Mouse (Mus musculus) CH12.LX (cell line): ENCODE measurements around the gene Qser1. TPM values are rescaled to one million over a fixed set of nuclear protein-coding genes. Genes with fewer than 3 reads are reported as not detected.

ENCODE experiments used
- DNase-seq: peaks from one replicate; pipeline ENCODE4 v3.0.0-alpha.2; 2013; ENCODE audit errors: extremely low read depth
- H3K27ac ChIP-seq: 2 replicates; pipeline ENCODE4 v1.5.1; 2012; ENCODE audit warnings: low read depth, mild to moderate bottlenecking, control low read depth, moderate library complexity; ENCODE audit not compliant: insufficient read depth
- H3K27me3 ChIP-seq: replicated peaks from 2 replicates; pipeline ENCODE3; 2012; ENCODE audit warnings: inconsistent platforms
- H3K36me3 ChIP-seq, 2 experiments: replicated peaks in 1 of 2; 2 replicates each; pipeline versions ENCODE3 to v1.6.1; 2012; ENCODE audit warnings: inconsistent platforms in 1 of 2, low read length in 1 of 2, mild to moderate bottlenecking in 1 of 2, mixed read lengths in 1 of 2, moderate library complexity in 1 of 2; ENCODE audit not compliant: control insufficient read depth in 1 of 2, insufficient read depth in 1 of 2
- H3K4me1 ChIP-seq, 2 experiments: 2 replicates each; pipeline ENCODE4 v1.6.1; 2012; ENCODE audit warnings: inconsistent platforms in 1 of 2, moderate library complexity in 1 of 2; ENCODE audit not compliant: insufficient read depth in 2 of 2, control insufficient read depth in 1 of 2
- H3K4me2 ChIP-seq: 2 replicates; pipeline ENCODE4 v1.6.1; 2012; ENCODE audit warnings: low read depth, mild to moderate bottlenecking, control low read depth; ENCODE audit not compliant: poor library complexity, insufficient read depth, severe bottlenecking
- H3K4me3 ChIP-seq, 3 experiments: fragments of 150-350 bp in 1 of 3; sonication (generic) in 1 of 3; replicated peaks in 1 of 3; 2 replicates each; pipeline versions ENCODE3 to v1.5.1; 2011 to 2012; ENCODE audit warnings: low read depth in 2 of 3, low read length in 2 of 3, mild to moderate bottlenecking in 2 of 3, moderate library complexity in 2 of 3, control low read depth in 1 of 3, improper control_type of control experiment in 1 of 3, inconsistent platforms in 1 of 3, mixed read lengths in 1 of 3; ENCODE audit not compliant: poor library complexity in 1 of 3
- H3K79me2 ChIP-seq: replicated peaks from 2 replicates; pipeline ENCODE4 v1.6.1; 2012; ENCODE audit warnings: mild to moderate bottlenecking, moderate library complexity; ENCODE audit not compliant: control insufficient read depth, poor library complexity, insufficient read depth, severe bottlenecking; ENCODE audit errors: extremely low read depth
- H3K9ac ChIP-seq: 2 replicates; pipeline ENCODE4 v1.6.1; 2012; ENCODE audit warnings: low read depth, mild to moderate bottlenecking, control low read depth, moderate library complexity; ENCODE audit not compliant: insufficient read depth
- H3K9me3 ChIP-seq: replicated peaks from 2 replicates; pipeline ENCODE3; 2012; ENCODE audit warnings: low read length, inconsistent platforms, mixed read lengths
- BHLHE40 ChIP-seq: IDR thresholded peaks from 2 replicates; pipeline ENCODE4 v1.6.1; 2011; ENCODE audit warnings: mild to moderate bottlenecking, low read depth, low read length, improper control_type of control experiment
- CHD1 ChIP-seq: IDR thresholded peaks from 2 replicates; pipeline ENCODE4 v1.6.1; 2012; ENCODE audit warnings: low read depth, low read length, improper control_type of control experiment, inconsistent platforms
- CHD2 ChIP-seq: IDR thresholded peaks from 2 replicates; pipeline ENCODE4 v1.6.1; 2011; ENCODE audit warnings: low read length, improper control_type of control experiment
- CTCF ChIP-seq, 2 experiments: IDR thresholded peaks in 1 of 2; conservative IDR thresholded peaks in 1 of 2; 2 replicates each; pipeline ENCODE4 v1.5.1; 2011 to 2012; ENCODE audit warnings: low read depth in 2 of 2, low read length in 2 of 2, improper control_type of control experiment in 1 of 2, inconsistent platforms in 1 of 2, mild to moderate bottlenecking in 1 of 2, moderate library complexity in 1 of 2
- ELF1 ChIP-seq: IDR thresholded peaks from 2 replicates; pipeline ENCODE4 v1.6.1; 2014; ENCODE audit warnings: low read depth, mild to moderate bottlenecking, inconsistent platforms, low read length, improper control_type of control experiment
- EP300 ChIP-seq: IDR thresholded peaks from 2 replicates; pipeline ENCODE4 v1.6.1; 2011; ENCODE audit warnings: low read length, improper control_type of control experiment
- ETS1 ChIP-seq: conservative IDR thresholded peaks from 2 replicates; pipeline ENCODE4 v1.6.1; 2012; ENCODE audit warnings: low read depth, mild to moderate bottlenecking, inconsistent platforms, low read length, improper control_type of control experiment, moderate library complexity
- GABPA ChIP-seq: IDR thresholded peaks from 2 replicates; pipeline ENCODE4 v1.6.1; 2012; ENCODE audit warnings: low read depth, low read length, improper control_type of control experiment, inconsistent platforms; ENCODE audit not compliant: insufficient replicate concordance
- HCFC1 ChIP-seq: IDR thresholded peaks from 2 replicates; pipeline ENCODE4 v1.6.1; 2012; ENCODE audit warnings: low read depth, mild to moderate bottlenecking, inconsistent platforms, low read length, improper control_type of control experiment
- IRF4 ChIP-seq: IDR thresholded peaks from 2 replicates; pipeline ENCODE4 v1.6.1; 2014; ENCODE audit warnings: low read depth, mild to moderate bottlenecking, inconsistent platforms, low read length, improper control_type of control experiment
- JUND ChIP-seq: conservative IDR thresholded peaks from 2 replicates; pipeline ENCODE4 v1.6.1; 2011; ENCODE audit warnings: low read depth, low read length, improper control_type of control experiment
- KAT2A ChIP-seq: IDR thresholded peaks from 2 replicates; pipeline ENCODE4 v1.6.1; 2012; ENCODE audit warnings: low read length, improper control_type of control experiment, inconsistent platforms; ENCODE audit not compliant: insufficient replicate concordance
- MAFK ChIP-seq: IDR thresholded peaks from 2 replicates; pipeline ENCODE4 v1.6.1; 2011; ENCODE audit warnings: low read length, improper control_type of control experiment; ENCODE audit not compliant: insufficient replicate concordance
- MAX ChIP-seq: IDR thresholded peaks from 2 replicates; pipeline ENCODE4 v1.6.1; 2011; ENCODE audit warnings: low read length, improper control_type of control experiment
- MAZ ChIP-seq: IDR thresholded peaks from 2 replicates; pipeline ENCODE4 v1.6.1; 2012; ENCODE audit warnings: low read depth, mild to moderate bottlenecking, inconsistent platforms, low read length, improper control_type of control experiment, moderate library complexity
- MEF2A ChIP-seq: IDR thresholded peaks from 2 replicates; pipeline ENCODE4 v1.6.1; 2014; ENCODE audit warnings: low read depth, mild to moderate bottlenecking, inconsistent platforms, low read length, improper control_type of control experiment, borderline replicate concordance
- MXI1 ChIP-seq: IDR thresholded peaks from 2 replicates; pipeline ENCODE4 v1.6.1; 2011; ENCODE audit warnings: mild to moderate bottlenecking, low read depth, low read length, improper control_type of control experiment
- MYC ChIP-seq: IDR thresholded peaks from 2 replicates; pipeline ENCODE4 v1.6.1; 2011; ENCODE audit warnings: low read depth, mild to moderate bottlenecking, improper control_type of control experiment, low read length
- NELFE ChIP-seq: IDR thresholded peaks from 2 replicates; pipeline ENCODE4 v1.6.1; 2011; ENCODE audit warnings: low read depth, low read length, improper control_type of control experiment
- PAX5 ChIP-seq: IDR thresholded peaks from 2 replicates; pipeline ENCODE4 v1.6.1; 2012; ENCODE audit warnings: low read length, inconsistent platforms, mixed read lengths
- POLR2AphosphoS2 ChIP-seq: IDR thresholded peaks from 2 replicates; pipeline ENCODE4 v1.6.1; 2011; ENCODE audit warnings: low read depth, low read length, improper control_type of control experiment
- RAD21 ChIP-seq: IDR thresholded peaks from 2 replicates; pipeline ENCODE4 v1.6.1; 2011; ENCODE audit warnings: low read depth, mild to moderate bottlenecking, low read length, improper control_type of control experiment, moderate library complexity
- RCOR1 ChIP-seq: conservative IDR thresholded peaks from 2 replicates; pipeline ENCODE4 v1.6.1; 2012; ENCODE audit warnings: low read depth, mild to moderate bottlenecking, inconsistent platforms, low read length, improper control_type of control experiment
- SIN3A ChIP-seq: IDR thresholded peaks from 2 replicates; pipeline ENCODE4 v1.6.1; 2012; ENCODE audit warnings: low read length, improper control_type of control experiment, inconsistent platforms
- SMC3 ChIP-seq: IDR thresholded peaks from 2 replicates; pipeline ENCODE4 v1.6.1; 2011; ENCODE audit warnings: low read depth, low read length, improper control_type of control experiment
- TBP ChIP-seq: conservative IDR thresholded peaks from 2 replicates; pipeline ENCODE4 v1.6.1; 2011; ENCODE audit warnings: low read depth, low read length, improper control_type of control experiment
- TCF12 ChIP-seq: IDR thresholded peaks from 2 replicates; pipeline ENCODE4 v1.6.1; 2014; ENCODE audit warnings: low read depth, mild to moderate bottlenecking, inconsistent platforms, low read length, improper control_type of control experiment
- UBTF ChIP-seq: IDR thresholded peaks from 2 replicates; pipeline ENCODE4 v1.6.1; 2012; ENCODE audit warnings: low read depth, mild to moderate bottlenecking, inconsistent platforms, low read length, improper control_type of control experiment, moderate library complexity
- USF2 ChIP-seq: conservative IDR thresholded peaks from 2 replicates; pipeline ENCODE4 v1.6.1; 2011; ENCODE audit warnings: low read depth, low read length, improper control_type of control experiment
- ZC3H11A ChIP-seq: IDR thresholded peaks from 2 replicates; pipeline ENCODE4 v1.6.1; 2012; ENCODE audit warnings: low read depth, mild to moderate bottlenecking, inconsistent platforms, low read length, improper control_type of control experiment
- ZKSCAN1 ChIP-seq: IDR thresholded peaks from 2 replicates; pipeline ENCODE4 v1.6.1; 2012; ENCODE audit warnings: low read depth, inconsistent platforms, low read length, improper control_type of control experiment, borderline replicate concordance
- ZMIZ1 ChIP-seq: IDR thresholded peaks from 2 replicates; pipeline ENCODE4 v1.6.1; 2012; ENCODE audit warnings: low read depth, mild to moderate bottlenecking, inconsistent platforms, low read length, improper control_type of control experiment
- ZNF384 ChIP-seq: IDR thresholded peaks from 2 replicates; pipeline ENCODE4 v1.6.1; 2012; ENCODE audit warnings: low read depth, low read length, improper control_type of control experiment, inconsistent platforms
- dilution Hi-C: fragments of 300-500 bp; cut with MboI; formaldehyde crosslinking; loops from 2 replicates; pipeline ENCODE4 v1.14.3; 2020; ENCODE audit warnings: low sequenced_read_pairs; ENCODE audit not compliant: extremely low pct_unique_long_range_greater_than_20kb, extremely low pct_ligation_motif_present
- in situ Hi-C: fragments of 300-500 bp; cut with MboI; formaldehyde crosslinking; loops from 3 replicates; pipeline ENCODE4 v1.14.3; 2019; ENCODE audit warnings: low sequenced_read_pairs, low pct_ligation_motif_present, low pct_unique_long_range_greater_than_20kb, mixed read lengths
- polyA plus RNA-seq: library from polyadenylated mRNA; unstranded; fragments of >175 nt; gene quantifications from 2 replicates; pipeline ENCODE4 v1.2.1, GENCODE M21; 2012; ENCODE audit warnings: low read depth; ENCODE audit not compliant: insufficient read length
- total RNA-seq, 2 experiments: library from RNA; depleted of rRNA; stranded (reverse); fragments of 300-350 nt in 1 of 2; fragments of >200 nt in 1 of 2; gene quantifications; 2 replicates each; pipeline ENCODE4 v1.2.3; 2012 to 2014

Qser1 gene
- total and polyA plus RNA-seq, 3 experiments = 3.7 to 10.2 (median 6.8) TPM

DNA sequence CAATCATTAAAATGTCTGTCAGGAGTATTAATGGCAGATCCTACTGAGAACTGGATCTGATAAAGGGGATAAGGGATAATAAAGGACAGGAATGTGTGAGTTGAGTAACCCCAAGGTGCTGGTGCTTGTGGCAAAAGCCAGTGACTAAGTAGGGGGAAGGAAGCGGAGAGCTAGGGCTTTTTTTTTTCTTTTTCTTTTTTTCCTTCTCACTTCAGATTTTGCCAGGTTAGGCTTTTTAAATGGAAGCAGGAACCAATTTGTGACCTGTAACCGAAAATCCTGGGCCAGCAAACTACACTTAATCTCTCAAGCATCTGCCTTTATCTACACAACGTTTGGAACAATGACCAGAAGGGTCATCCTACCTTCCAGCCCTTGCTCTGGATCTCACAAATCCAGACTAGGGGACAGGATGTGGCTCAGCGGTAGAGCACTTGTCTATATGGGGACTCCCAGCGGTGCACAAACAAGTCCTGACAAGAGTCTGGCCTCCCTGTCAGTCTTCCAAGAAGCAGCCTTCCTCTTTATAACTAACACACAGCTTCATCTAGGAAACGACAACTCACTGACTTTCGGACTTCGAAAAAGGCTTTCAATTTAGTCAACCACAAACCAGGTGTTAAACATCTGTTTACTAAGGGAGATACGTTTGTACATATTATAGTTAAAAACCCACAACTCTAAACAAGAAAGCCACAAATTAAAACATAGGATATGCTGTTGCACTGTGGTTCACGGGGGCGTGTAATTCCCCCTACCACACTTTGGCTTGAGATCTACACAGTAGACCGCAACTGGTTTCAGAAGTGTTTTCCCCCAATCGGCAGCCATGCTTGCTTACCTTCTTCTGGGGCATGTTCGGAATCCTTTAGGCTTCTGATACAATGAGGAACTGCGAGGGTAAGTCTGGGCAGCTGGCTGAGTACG, 31.9 kb upstream of the Qser1 start (continued):
- TF ChIP-seq ETS1 (peak; percentile 75), MEF2A (peak; percentile 83), ZC3H11A (no peak), ELF1 (peak; percentile 10), PAX5 (no peak), MYC (peak; percentile 71), MXI1 (peak; percentile 87; the same call in 1 of the 2 replicates), MAZ (peak; percentile 34; the same call in 1 of the 2 replicates), TCF12 (peak; percentile 82), RCOR1 (0 out of 2 replicates have a peak, but pooled peaks have one; percentile 41), HCFC1 (peak; percentile 10; the same call in 1 of the 2 replicates), KAT2A (0 out of 2 replicates have a peak, but pooled peaks have one; percentile 27)

DNA sequence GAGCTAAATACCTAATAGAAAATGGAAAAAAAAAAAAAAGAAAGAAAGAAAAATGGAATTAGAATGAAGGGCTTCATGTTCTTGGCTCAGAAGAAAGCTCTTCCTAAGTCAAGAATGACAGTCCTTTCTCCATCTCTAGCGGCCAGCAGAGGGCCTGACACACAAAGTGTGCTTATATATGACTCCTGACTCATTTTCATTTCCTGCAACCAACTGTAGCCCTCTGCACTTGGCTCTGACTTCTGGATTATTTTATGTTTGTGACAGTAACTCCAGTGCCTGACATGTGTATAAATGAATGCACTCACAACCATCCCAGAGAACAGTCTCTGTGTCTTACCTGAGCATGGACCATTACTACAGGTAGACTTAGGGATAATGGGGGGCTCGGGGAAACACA, 31.1 kb upstream of the Qser1 start:
- Histone ChIP-seq H3K4me3 (peak overlapping the region; percentile 81 to 95 (median 83)), H3K9ac (peak overlapping the region; percentile 86; the same call in 1 of the 2 replicates), H3K79me2 (no peaks in the 10 kb centered on the region), H3K27ac (peak overlapping the region; percentile 93), H3K4me1 (peaks cover 6 to 14% of the 10 kb centered on the region in 2 experiments), H3K9me3 (no peaks in the 10 kb centered on the region), H3K4me2 (peak overlapping the region; percentile 54), H3K27me3 (peaks cover 3% of the 10 kb centered on the region), H3K36me3 (peaks cover 7 to 32% of the 10 kb centered on the region in 2 experiments)
- DNase-seq = peak; percentile 83
- dilution Hi-C loops (no loop called here), in situ Hi-C loops (no loop called here)
- TF ChIP-seq MAFK (no peak), UBTF (no peak), CHD2 (0 out of 2 replicates have a peak, but pooled peaks have one; percentile 21), RAD21 (peak; percentile 36), GABPA (no peak), CHD1 (no peak), SIN3A (peak; percentile 52; the same call in 1 of the 2 replicates), MAX (0 out of 2 replicates have a peak, but pooled peaks have one; percentile 27), SMC3 (peak; percentile 59), HCFC1 (no peak), TBP (0 out of 2 replicates have a peak, but pooled peaks have one; percentile 56), NELFE (no peak; the same call in 1 of the 2 replicates), RCOR1 (no peak), ZC3H11A (no peak), KAT2A (no peak), IRF4 (peak; percentile 56), MEF2A (peak; percentile 74), MYC (peak; percentile 58; the same call in 1 of the 2 replicates), JUND (peak; percentile 51), ZMIZ1 (no peak), CTCF (conservative IDR thresholded peaks at IDR 0.05 in 1 of 2, IDR thresholded peaks at IDR 0.05 in 1 of 2; ENCODE audit: low read depth in 2 of 2, low read length in 2 of 2) (peak; percentile 37 to 75; a peak in 3 of 4 replicates), ELF1 (peak; percentile 15; the same call in 1 of the 2 replicates), ZNF384 (no peak), PAX5 (no peak), POLR2AphosphoS2 (no peak), USF2 (no peak), EP300 (0 out of 2 replicates have a peak, but pooled peaks have one; percentile 23), BHLHE40 (peak; percentile 57; the same call in 1 of the 2 replicates), ZKSCAN1 (no peak), MAZ (0 out of 2 replicates have a peak, but pooled peaks have one; percentile 10)
